Mouse (Mus musculus) skeletal muscle tissue, adult 2 months (tissue): Measurements from ENCODE around the gene Hopx.

ENCODE experiments used
- DNase-seq: peaks from one replicate; pipeline ENCODE4 v3.0.0-alpha.2; 2012; ENCODE audit warnings: low read depth, low spot score

The Hopx gene

GRCm38 (mm10) chr5:77132457-77133135, 17.7 kb upstream of the Hopx start:
- DNase-seq, result peak; percentile 74

- DNase-seq, result no peak
Observed at GRCm38 (mm10) chr5:77131879-77132278, 17.0 kb upstream of the Hopx start.

GRCm38 (mm10) chr5:77130310-77131020, 15.5 kb upstream of the Hopx start:
- DNase-seq, result no peak

GRCm38 (mm10) chr5:77129907-77130306, 15.0 kb upstream of the Hopx start:
- DNase-seq, result no peak

GRCm38 (mm10) chr5:77128854-77129253, 13.9 kb upstream of the Hopx start:
- DNase-seq, result no peak

GRCm38 (mm10) chr5:77126415-77126968, 11.6 kb upstream of the Hopx start:
- no peak for DNase-seq

- no peak for DNase-seq
Observed at GRCm38 (mm10) chr5:77124817-77125283, 9.9 kb upstream of the Hopx start.

GRCm38 (mm10) chr5:77124165-77124564, 9.2 kb upstream of the Hopx start:
- DNase-seq, result no peak

GRCm38 (mm10) chr5:77123597-77123996, 8.7 kb upstream of the Hopx start:
- DNase-seq, result no peak

GRCm38 (mm10) chr5:77122254-77123192, 7.6 kb upstream of the Hopx start:
- DNase-seq, result no peak

- DNase-seq, result no peak
Observed at GRCm38 (mm10) chr5:77120701-77121100, 5.8 kb upstream of the Hopx start.

- DNase-seq, result no peak
Observed at GRCm38 (mm10) chr5:77119475-77120422, 4.8 kb upstream of the Hopx start.

GRCm38 (mm10) chr5:77115732-77116131, 811 bp upstream of the Hopx start:
- no peak for DNase-seq

- no peak for DNase-seq
Observed at GRCm38 (mm10) chr5:77113773-77114172, 1.1 kb downstream of the Hopx start.

- no peak for DNase-seq
Observed at GRCm38 (mm10) chr5:77112066-77112465, 2.9 kb downstream of the Hopx start.

- no peak for DNase-seq
Observed at GRCm38 (mm10) chr5:77109814-77110213, 5.1 kb downstream of the Hopx start.

- no peak for DNase-seq
Observed at GRCm38 (mm10) chr5:77108806-77109205, 6.1 kb downstream of the Hopx start.

- DNase-seq, result no peak
Observed at GRCm38 (mm10) chr5:77107146-77107822, 7.6 kb downstream of the Hopx start.

GRCm38 (mm10) chr5:77102522-77103365, 12.2 kb downstream of the Hopx start:
- DNase-seq, result no peak
